Mouse (Mus musculus) small intestine, adult 2 months (tissue): ENCODE measurements around the gene Selenoh.

Source experiments
- CTCF ChIP-seq: fragments of 200-500 bp; IDR thresholded peaks from 2 replicates; pipeline ENCODE4 v1.5.1; 2012; ENCODE audit warnings: low read depth, mild to moderate bottlenecking, control low read depth, inconsistent platforms, low read length, moderate library complexity, mixed read lengths; ENCODE audit not compliant: insufficient replicate concordance, insufficient read length; ENCODE audit errors: extremely low read depth
- POLR2A ChIP-seq: fragments of 200-500 bp; IDR thresholded peaks from 2 replicates; pipeline ENCODE4 v1.6.1; 2012; ENCODE audit warnings: low read depth, mild to moderate bottlenecking, control low read depth, inconsistent platforms, low read length, moderate library complexity

GRCm38 (mm10) chr2:84619646-84620340, 50.8 kb downstream of the Selenoh start:
- no peak for TF ChIP-seq POLR2A
- no peak for TF ChIP-seq CTCF
